ENCODE assay signal across 8 mouse cellular contexts in the genomic region with DNA sequence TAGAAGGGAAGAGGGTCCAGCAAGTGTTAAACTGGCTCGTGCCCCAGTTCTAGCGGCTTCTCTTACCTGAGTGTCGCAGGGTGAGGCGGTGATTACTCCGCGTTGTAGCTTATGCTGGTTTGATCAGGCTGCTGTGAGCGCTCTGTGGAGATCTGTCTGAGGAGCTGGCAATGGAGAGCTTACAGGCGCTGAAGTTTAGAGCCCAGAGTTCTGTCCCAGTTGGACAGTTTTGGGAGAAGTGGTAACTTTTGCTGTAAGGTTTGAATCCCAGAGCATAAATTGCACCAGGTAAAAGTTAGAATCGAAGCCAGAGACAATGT. TPM values are rescaled to one million over a fixed set of nuclear protein-coding genes. Genes with fewer than 3 reads are reported as not detected.
A peak's percentile ranks its signal among the peaks of the same experiment; 100 is the strongest.
DNase-seq lines count a peak whose midpoint lies in the region; ATAC-seq and TF ChIP-seq lines count a peak whose summit lies in the region.

No protein-coding gene starts in this region.

- DNase-seq in frontal cortex, postnatal 14 days (ENCODE audit: low spot score in 2 of 2), result no peak
- no peak for DNase-seq in spleen, adult 2 months (ENCODE audit: low read depth in 1 of 2, low spot score in 2 of 2)
- DNase-seq in spleen, adult 18-20 months, result no peak
- DNase-seq in adrenal gland, adult 2 months, result no peak
- no peak for DNase-seq in gastrocnemius, postnatal 4 days (ENCODE audit: low spot score in 2 of 2)

- peak; percentile 56 for ATAC-seq in frontal cortex, adult (ENCODE audit: low TSS enrichment)
- ATAC-seq in limb, embryonic 15.5 days (ENCODE audit: insufficient number of reproducible peaks, low FRiP score, low TSS enrichment, low read depth), result no peak
- no peak; the same call in none of the 2 replicates for ATAC-seq in stomach, embryonic 16.5 days (ENCODE audit: insufficient read depth, low FRiP score)

- H3K27me3 ChIP-seq in spleen, adult 2 months (ENCODE audit: control insufficient read depth, insufficient read depth, low read length), result no peaks in the 10 kb centered on the region
- H3K27me3 ChIP-seq in limb, embryonic 15.5 days, result no peaks in the 10 kb centered on the region
- H3K27me3 ChIP-seq in stomach, embryonic 16.5 days (ENCODE audit: control insufficient read depth, insufficient read depth, low read length), result no peaks in the 10 kb centered on the region

- 10% methylated on average over 9 of the region's 9 CpGs for WGBS in spleen, adult 2 months
- WGBS in limb, embryonic 15.5 days, result 18% methylated on average over 9 of the region's 9 CpGs
- 14% methylated on average over 9 of the region's 9 CpGs for WGBS in stomach, embryonic 16.5 days

- H3K9me3 ChIP-seq in limb, embryonic 15.5 days, result no peaks in the 10 kb centered on the region
- H3K9me3 ChIP-seq in stomach, embryonic 16.5 days (replicated peaks; ENCODE audit: control insufficient read depth, low read length), result no peaks in the 10 kb centered on the region

- peak overlapping the region; percentile 84 for H3K27ac ChIP-seq in spleen, adult 2 months (ENCODE audit: insufficient read depth, low read length)
- peak overlapping the region; percentile 83 for H3K27ac ChIP-seq in limb, embryonic 15.5 days
- peak overlapping the region; percentile 89 for H3K27ac ChIP-seq in stomach, embryonic 16.5 days (ENCODE audit: low read length)

- peak overlapping the region; percentile 64 for H3K9ac ChIP-seq in limb, embryonic 15.5 days
- H3K9ac ChIP-seq in stomach, embryonic 16.5 days (ENCODE audit: low read length), result peak overlapping the region; percentile 79

- TF ChIP-seq CTCF in spleen, adult 2 months (IDR thresholded peaks at IDR 0.05; ENCODE audit: extremely low read depth, insufficient read depth, insufficient read length, insufficient replicate concordance), result no peak

- no peak for TF ChIP-seq POLR2A in spleen, adult 2 months (IDR thresholded peaks at IDR 0.05; ENCODE audit: low read depth, low read length)

- peaks cover 14% of the 10 kb centered on the region for H3K4me1 ChIP-seq in spleen, adult 2 months (ENCODE audit: control insufficient read depth, insufficient read depth, insufficient read length)
- H3K4me1 ChIP-seq in limb, embryonic 15.5 days, result peaks cover 26% of the 10 kb centered on the region
- peaks cover 16% of the 10 kb centered on the region for H3K4me1 ChIP-seq in stomach, embryonic 16.5 days (ENCODE audit: control insufficient read depth, insufficient read depth, low read length)

- H3K4me3 ChIP-seq in spleen, adult 2 months (ENCODE audit: extremely low read depth, insufficient read depth, insufficient read length), result peak overlapping the region; percentile 54
- H3K4me3 ChIP-seq in limb, embryonic 15.5 days, result peak overlapping the region; percentile 70
- H3K4me3 ChIP-seq in stomach, embryonic 16.5 days (replicated peaks; ENCODE audit: low read length), result peak overlapping the region; percentile 67

- H3K36me3 ChIP-seq in spleen, adult 2 months (ENCODE audit: control insufficient read depth, insufficient read depth, low read length), result peaks cover 3% of the 10 kb centered on the region
- H3K36me3 ChIP-seq in limb, embryonic 15.5 days, result no peaks in the 10 kb centered on the region
- no peaks in the 10 kb centered on the region for H3K36me3 ChIP-seq in stomach, embryonic 16.5 days (ENCODE audit: control insufficient read depth, insufficient read depth, low read length)

- peak overlapping the region; percentile 62 for H3K4me2 ChIP-seq in limb, embryonic 15.5 days
- H3K4me2 ChIP-seq in stomach, embryonic 16.5 days (ENCODE audit: low read depth, low read length), result peak overlapping the region; percentile 76

RNA-seq across cellular contexts. Expression of gene A130010J15Rik, which starts 5.9 kb away (rescaled TPM):
- polyA plus RNA-seq in spleen, adult 2 months (2012; rRNA removed), result 1.8 TPM in 2 replicates
- polyA plus RNA-seq in limb, embryonic 15.5 days (2015; fragmentation: Nextera tagmentation; extraction: Ambion mirVana), result 16.5 and 18.1 TPM in 2 replicates
- polyA plus RNA-seq in stomach, embryonic 16.5 days (2015; fragmentation: Nextera tagmentation; extraction: Ambion mirVana), result 15.8 and 17.7 TPM in 2 replicates
- total RNA-seq in adrenal gland, adult 2 months (2021), result 1 to 10 TPM; 1.4 to 3.2 TPM
- 1.8 and 2.1 TPM in 2 replicates for polyA plus RNA-seq in adrenal gland, adult 2 months (2012; rRNA removed)
- total RNA-seq in gastrocnemius, postnatal 4 days (2021), result 1 to 10 TPM; 6.6 to 7.2 TPM

RNA-seq across cellular contexts. Expression of gene Irf6, which starts 20.9 kb away (rescaled TPM):
- 1.5 and 2.4 TPM in 2 replicates for polyA plus RNA-seq in spleen, adult 2 months (2012; rRNA removed)
- polyA plus RNA-seq in limb, embryonic 15.5 days (2015; fragmentation: Nextera tagmentation; extraction: Ambion mirVana), result 50.1 and 56.9 TPM in 2 replicates
- polyA plus RNA-seq in stomach, embryonic 16.5 days (2015; fragmentation: Nextera tagmentation; extraction: Ambion mirVana), result 74.0 and 91.4 TPM in 2 replicates
- under 1 TPM; 0.31 to 0.49 TPM for total RNA-seq in adrenal gland, adult 2 months (2021)
- 0.09 and 0.51 TPM in 2 replicates for polyA plus RNA-seq in adrenal gland, adult 2 months (2012; rRNA removed)
- 1 to 10 TPM; 6.4 to 6.9 TPM for total RNA-seq in gastrocnemius, postnatal 4 days (2021)

RNA-seq across cellular contexts. Expression of gene Traf3ip3, which starts 27.7 kb away (rescaled TPM):
- polyA plus RNA-seq in spleen, adult 2 months (2012; rRNA removed), result 62.7 and 62.8 TPM in 2 replicates
- polyA plus RNA-seq in limb, embryonic 15.5 days (2015; fragmentation: Nextera tagmentation; extraction: Ambion mirVana), result 16.3 and 44.2 TPM in 2 replicates
- polyA plus RNA-seq in stomach, embryonic 16.5 days (2015; fragmentation: Nextera tagmentation; extraction: Ambion mirVana), result 5.0 and 8.5 TPM in 2 replicates
- 1 to 10 TPM; 1.1 to 3.3 TPM for total RNA-seq in adrenal gland, adult 2 months (2021)
- polyA plus RNA-seq in adrenal gland, adult 2 months (2012; rRNA removed), result 0.15 and 0.75 TPM in 2 replicates
- 10 to 100 TPM; 77.1 to 86.9 TPM for total RNA-seq in gastrocnemius, postnatal 4 days (2021)

RNA-seq across cellular contexts. Expression of gene Lamb3, which starts 33.7 kb away (rescaled TPM):
- polyA plus RNA-seq in spleen, adult 2 months (2012; rRNA removed), result 3.4 and 4.6 TPM in 2 replicates
- polyA plus RNA-seq in limb, embryonic 15.5 days (2015; fragmentation: Nextera tagmentation; extraction: Ambion mirVana), result 8.6 and 11.1 TPM in 2 replicates
- polyA plus RNA-seq in stomach, embryonic 16.5 days (2015; fragmentation: Nextera tagmentation; extraction: Ambion mirVana), result 17.6 and 24.6 TPM in 2 replicates
- 1 to 10 TPM in 1 of 2 experiments, under 1 TPM in 1; 0.69 to 2.3 TPM for total RNA-seq in adrenal gland, adult 2 months (2021)
- polyA plus RNA-seq in adrenal gland, adult 2 months (2012; rRNA removed), result 0.30 and 0.31 TPM in 2 replicates
- total RNA-seq in gastrocnemius, postnatal 4 days (2021), result 1 to 10 TPM; 2.0 to 4.5 TPM

RNA-seq across cellular contexts. Expression of gene Diexf, which starts 43.7 kb away (rescaled TPM):
- polyA plus RNA-seq in spleen, adult 2 months (2012; rRNA removed), result 17.1 and 17.3 TPM in 2 replicates
- polyA plus RNA-seq in limb, embryonic 15.5 days (2015; fragmentation: Nextera tagmentation; extraction: Ambion mirVana), result 7.3 and 10.3 TPM in 2 replicates
- polyA plus RNA-seq in stomach, embryonic 16.5 days (2015; fragmentation: Nextera tagmentation; extraction: Ambion mirVana), result 6.6 and 6.8 TPM in 2 replicates
- total RNA-seq in adrenal gland, adult 2 months (2021), result 10 to 100 TPM; 11.1 to 19.0 TPM
- 10.6 and 12.9 TPM in 2 replicates for polyA plus RNA-seq in adrenal gland, adult 2 months (2012; rRNA removed)
- total RNA-seq in gastrocnemius, postnatal 4 days (2021), result 10 to 100 TPM; 16.6 to 18.1 TPM

Comparison
In these comparisons a context has a peak if more than half of its experiments do, and no peak if none do; other contexts are left out.
1. RNA of gene Irf6, which starts 20.9 kb away (polyA plus RNA-seq): 74.0 to 91.4 TPM in stomach, embryonic 16.5 days and 50.1 to 56.9 TPM in limb, embryonic 15.5 days; 1.5 to 2.4 TPM in spleen, adult 2 months and 0.09 to 0.51 TPM in adrenal gland, adult 2 months; every median in the first group is over 10 times any median in the second.
2. Peak in every context shown above with its lines, with median percentiles within 50 percentile points of each other: H3K27ac ChIP-seq and H3K4me3 ChIP-seq.